Mouse (Mus musculus) adrenal gland, adult (tissue): ENCODE data around the gene Naa50.

Experiments used
- DNase-seq, 2 experiments: peaks; one replicate each; pipeline ENCODE4 v3.0.0; 2022 to 2023; ENCODE audit warnings: low spot score in 1 of 2; ENCODE audit not compliant: inconsistent age in 2 of 2

Gene Naa50

GRCm38 (mm10) chr16:44138979-44139535, 573 bp upstream of the Naa50 start:
- peak; percentile 91 to 97 for DNase-seq

GRCm38 (mm10) chr16:44140186-44140787, 657 bp downstream of the Naa50 start:
- DNase-seq = peak; percentile 87 to 95

DNA sequence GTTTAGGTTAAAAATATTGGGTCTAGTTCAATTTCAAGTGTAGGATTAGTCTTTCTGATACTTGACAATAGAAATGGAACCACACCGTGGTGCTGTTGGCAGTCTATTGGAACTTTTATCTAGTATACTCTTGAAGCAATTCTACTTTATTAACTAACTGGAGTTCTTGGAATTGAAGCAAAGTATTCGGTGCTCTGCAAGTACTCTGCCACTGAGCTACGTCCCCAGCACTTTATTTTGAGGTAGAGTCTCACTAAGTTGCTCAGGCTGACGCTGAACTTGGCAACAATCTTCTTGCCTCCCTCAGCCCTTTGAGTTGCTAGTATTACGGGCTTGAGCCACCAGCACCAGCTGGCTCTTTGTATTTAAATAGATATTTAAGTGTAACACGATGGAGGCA, 1.9 kb downstream of the Naa50 start:
- DNase-seq = peak in 1 of 2 experiments; percentile 68

- no peak for DNase-seq
Measured at GRCm38 (mm10) chr16:44149002-44149767, 9.6 kb downstream of the Naa50 start.

DNA sequence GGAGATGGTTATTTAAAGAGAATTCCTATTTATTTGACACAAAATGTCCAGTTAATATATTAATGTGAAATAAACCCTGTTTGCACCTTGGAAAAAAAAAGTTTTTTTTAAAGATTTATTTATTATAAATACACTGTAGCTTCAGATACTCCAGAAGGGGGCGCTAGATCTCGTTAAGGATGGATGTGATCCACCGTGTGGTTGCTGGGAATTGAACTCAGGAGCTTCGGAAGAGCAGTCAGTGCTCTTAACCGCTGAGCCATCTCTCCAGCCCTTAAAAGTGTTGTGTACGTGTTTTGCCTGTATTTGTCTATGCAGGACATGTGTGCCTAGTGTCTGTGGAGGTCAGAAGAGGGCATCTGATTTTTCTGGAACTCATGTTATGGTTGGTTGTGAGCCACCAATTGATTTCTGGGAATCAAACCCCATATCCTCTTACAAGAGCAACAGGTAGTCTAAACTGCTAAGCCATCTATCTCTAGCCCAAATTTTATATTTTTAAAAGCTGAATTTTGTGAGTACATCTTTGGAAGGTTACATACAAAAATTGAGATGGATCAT, 14.9 kb downstream of the Naa50 start:
- no peak for DNase-seq

GRCm38 (mm10) chr16:44159325-44159724, 19.7 kb downstream of the Naa50 start:
- DNase-seq = no peak

- DNase-seq = no peak
Measured at GRCm38 (mm10) chr16:44163831-44164230, 24.2 kb downstream of the Naa50 start.

- DNase-seq = no peak
Measured at GRCm38 (mm10) chr16:44165182-44165581, 25.6 kb downstream of the Naa50 start.

- DNase-seq = no peak
Measured at GRCm38 (mm10) chr16:44168990-44169389, 29.4 kb downstream of the Naa50 start.

GRCm38 (mm10) chr16:44172297-44173154, 32.9 kb downstream of the Naa50 start:
- peak; percentile 99 for DNase-seq

GRCm38 (mm10) chr16:44173155-44173941, 33.7 kb downstream of the Naa50 start, which contains the start of gene Usf3:
Usf3 (plus strand) TSS chr16:44173246.
- DNase-seq = peak; percentile 79 to 92

DNA sequence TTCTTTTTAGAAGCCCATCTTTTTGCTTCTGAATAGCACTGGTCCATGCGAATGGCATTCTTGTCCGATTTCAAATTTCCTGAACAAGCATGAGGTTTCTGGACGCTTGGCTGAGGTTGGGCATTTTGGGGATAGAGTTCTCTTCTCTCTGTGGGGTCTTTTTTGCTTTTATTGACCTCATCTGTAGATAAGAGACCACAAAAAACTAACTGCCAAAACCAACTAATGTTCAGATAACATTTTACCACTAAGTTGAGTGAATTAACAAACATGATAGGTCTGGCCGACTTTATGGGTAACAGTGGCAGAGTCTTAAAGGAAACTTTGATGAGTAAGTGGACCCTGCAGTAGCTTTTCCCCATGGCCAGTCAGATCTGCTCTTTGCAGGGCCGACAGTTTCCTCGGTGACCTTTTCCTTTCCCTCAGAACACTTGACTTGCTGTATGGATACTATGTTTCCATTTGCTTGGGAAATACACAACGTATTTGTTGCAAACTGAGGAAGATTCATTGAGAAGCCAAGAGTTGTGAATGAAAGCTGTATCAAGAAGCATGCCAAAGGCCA, 34.4 kb downstream of the Naa50 start:
- DNase-seq = peak in 1 of 2 experiments; percentile 59

DNA sequence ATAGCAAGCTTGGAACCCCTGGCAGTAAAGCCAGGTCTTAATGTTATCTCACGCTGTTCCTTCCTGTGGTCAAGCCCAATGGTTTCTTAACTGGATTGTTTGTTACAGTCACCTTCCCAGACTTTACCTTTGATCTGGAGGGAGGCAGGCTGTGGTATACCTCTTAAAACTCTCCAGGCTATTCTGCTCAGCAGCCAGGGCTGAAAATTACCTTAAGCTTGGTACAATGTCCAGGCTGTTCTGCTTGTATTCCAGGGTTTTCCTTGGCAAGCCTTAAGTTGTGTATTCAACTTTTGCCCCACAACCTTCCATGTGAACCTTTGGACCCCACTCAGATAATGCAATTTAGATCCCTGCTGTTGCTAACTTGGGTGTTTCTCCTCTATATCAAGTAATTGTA, 35.4 kb downstream of the Naa50 start:
- DNase-seq = no peak

DNA sequence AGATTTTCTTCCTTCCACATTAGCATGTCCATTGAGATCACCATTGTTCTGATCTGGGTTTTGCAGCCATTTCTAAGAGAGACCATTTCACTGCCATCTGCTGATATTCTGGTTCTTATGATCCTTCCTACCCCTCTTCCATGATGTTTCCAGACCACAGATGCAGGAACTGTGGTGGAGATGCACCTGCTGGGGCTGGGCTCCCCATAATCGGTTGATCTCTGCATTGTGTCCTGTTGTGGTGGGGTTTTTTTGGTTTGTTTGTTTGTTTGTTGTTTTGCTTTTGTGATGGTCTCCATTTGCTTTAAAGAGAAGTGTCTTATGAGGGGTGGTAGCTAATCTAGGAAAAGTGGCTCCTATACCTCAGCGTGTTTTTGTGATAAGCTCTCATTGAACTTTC, 36.9 kb downstream of the Naa50 start:
- DNase-seq = no peak

GRCm38 (mm10) chr16:44178555-44178954, 38.9 kb downstream of the Naa50 start:
- DNase-seq = no peak

- DNase-seq = no peak
Measured at GRCm38 (mm10) chr16:44182597-44182996, 43.0 kb downstream of the Naa50 start.

DNA sequence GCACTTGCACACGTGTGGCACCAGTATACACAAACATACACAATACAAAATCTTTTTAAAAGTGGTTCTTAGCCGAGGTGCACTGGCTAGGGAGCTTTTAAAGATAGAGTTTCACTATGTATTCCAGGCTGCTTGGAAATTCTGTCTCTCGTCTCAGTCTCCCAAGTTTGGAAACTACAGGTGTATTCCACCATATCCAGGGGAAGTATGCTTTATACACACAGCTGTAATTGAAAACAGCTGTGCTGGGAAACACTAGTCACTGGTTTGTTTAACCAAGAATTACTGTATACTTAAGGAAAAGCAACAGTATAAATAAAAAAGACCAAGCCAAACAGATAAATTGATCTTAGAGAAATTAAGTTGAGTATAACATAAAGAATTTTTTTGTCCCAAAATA, 45.1 kb downstream of the Naa50 start:
- DNase-seq = no peak

GRCm38 (mm10) chr16:44187172-44187571, 47.5 kb downstream of the Naa50 start:
- no peak for DNase-seq

DNA sequence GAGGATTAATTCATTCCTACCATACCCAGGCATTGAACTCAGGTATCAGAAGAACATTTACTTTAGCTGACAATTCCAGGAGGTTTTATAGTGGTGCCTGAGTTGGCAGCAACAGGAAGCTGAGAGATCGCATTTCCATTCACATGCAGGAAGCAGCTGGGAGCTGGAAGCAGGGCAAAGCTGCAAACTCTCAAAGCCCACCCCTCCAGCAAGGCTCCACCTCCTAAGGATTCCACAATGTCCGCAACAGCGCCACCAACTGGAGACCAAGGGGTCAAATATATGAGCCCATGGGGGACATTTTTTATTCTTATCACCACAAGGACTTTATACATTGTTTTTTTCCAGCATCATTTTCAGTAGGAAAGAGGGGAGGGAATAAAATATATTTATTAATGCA, 49.1 kb downstream of the Naa50 start:
- DNase-seq = no peak

DNA sequence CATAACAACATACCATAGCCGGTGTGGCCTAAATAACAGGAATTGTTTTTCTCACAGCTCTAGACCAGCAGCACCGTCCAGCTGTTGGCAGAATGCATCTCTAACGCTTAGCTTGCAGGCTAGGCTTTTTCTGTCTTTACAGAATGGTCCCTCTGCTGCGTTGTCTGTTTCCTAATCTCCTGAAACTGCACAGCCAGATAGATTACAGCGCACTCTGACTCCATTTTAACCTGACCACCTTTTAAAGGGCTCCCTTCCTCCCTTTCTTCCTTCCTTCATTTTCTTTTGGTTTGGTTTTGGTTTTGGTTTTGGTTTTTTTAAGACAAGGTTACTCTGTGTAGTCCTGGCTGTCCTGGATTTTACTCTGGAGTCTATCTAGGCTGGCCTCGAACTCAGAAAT, 50.4 kb downstream of the Naa50 start:
- no peak for DNase-seq
